Mouse (Mus musculus): ENCODE measurements around the gene Duox1. TPM values are rescaled to one million over a fixed set of nuclear protein-coding genes. Genes with fewer than 3 reads are reported as not detected.
A peak's percentile ranks its signal among the peaks of the same experiment; 100 is the strongest.
"Not testable (repeated sequence)": the region's sequence is repeated elsewhere in the genome, so short reads cannot be mapped to it uniquely, and the experiment has no call there.

Gene Duox1
- polyA plus RNA-seq, 1 experiment from 2014 or later = not detected

DNA sequence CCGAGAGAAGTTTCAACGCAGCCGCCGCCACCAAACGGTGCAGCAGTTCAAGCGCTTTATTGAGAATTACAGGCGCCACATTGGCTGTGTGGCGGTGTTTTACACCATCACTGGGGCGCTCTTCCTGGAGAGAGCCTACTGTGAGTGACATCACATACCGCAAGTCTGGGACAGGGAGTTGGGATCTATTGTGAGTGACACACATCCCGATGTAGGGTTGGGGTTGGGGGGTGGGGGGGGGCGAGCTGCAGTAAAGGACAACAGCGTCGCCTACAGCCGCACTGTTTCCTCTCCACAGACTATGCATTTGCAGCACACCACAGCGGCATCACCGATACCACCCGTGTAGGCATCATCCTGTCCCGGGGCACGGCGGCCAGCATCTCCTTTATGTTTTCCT lies 21.8 kb downstream of the Duox1 start:
- WGBS = 68% methylated on average over 21 of the region's 21 CpGs
- Histone ChIP-seq H3K9ac (ENCODE audit: low read depth, low read length) (no peak overlapping the region), H3K27ac (no peak overlapping the region), H3K27me3 (ENCODE audit: insufficient read depth, low read length) (no peaks in the 10 kb centered on the region), H3K36me3 (ENCODE audit: insufficient read depth, low read length) (no peaks in the 10 kb centered on the region), H3K4me2 (ENCODE audit: low read length) (0 out of 2 replicates have a peak overlapping the region, but pooled peaks have one; percentile 1), H3K4me3 (replicated peaks; ENCODE audit: low read depth, low read length) (no peak overlapping the region), H3K9me3 (replicated peaks; ENCODE audit: low read length) (no peaks in the 10 kb centered on the region), H3K4me1 (replicated peaks; ENCODE audit: insufficient read depth, low read length) (no peaks in the 10 kb centered on the region)
- ATAC-seq (replicated peaks; ENCODE audit: low FRiP score, low read depth) = no peak
- DNase-seq (ENCODE audit: low spot score) = no peak
- TF ChIP-seq CTCF (IDR thresholded peaks at IDR 0.05; ENCODE audit: low read depth) = no peak

DNA sequence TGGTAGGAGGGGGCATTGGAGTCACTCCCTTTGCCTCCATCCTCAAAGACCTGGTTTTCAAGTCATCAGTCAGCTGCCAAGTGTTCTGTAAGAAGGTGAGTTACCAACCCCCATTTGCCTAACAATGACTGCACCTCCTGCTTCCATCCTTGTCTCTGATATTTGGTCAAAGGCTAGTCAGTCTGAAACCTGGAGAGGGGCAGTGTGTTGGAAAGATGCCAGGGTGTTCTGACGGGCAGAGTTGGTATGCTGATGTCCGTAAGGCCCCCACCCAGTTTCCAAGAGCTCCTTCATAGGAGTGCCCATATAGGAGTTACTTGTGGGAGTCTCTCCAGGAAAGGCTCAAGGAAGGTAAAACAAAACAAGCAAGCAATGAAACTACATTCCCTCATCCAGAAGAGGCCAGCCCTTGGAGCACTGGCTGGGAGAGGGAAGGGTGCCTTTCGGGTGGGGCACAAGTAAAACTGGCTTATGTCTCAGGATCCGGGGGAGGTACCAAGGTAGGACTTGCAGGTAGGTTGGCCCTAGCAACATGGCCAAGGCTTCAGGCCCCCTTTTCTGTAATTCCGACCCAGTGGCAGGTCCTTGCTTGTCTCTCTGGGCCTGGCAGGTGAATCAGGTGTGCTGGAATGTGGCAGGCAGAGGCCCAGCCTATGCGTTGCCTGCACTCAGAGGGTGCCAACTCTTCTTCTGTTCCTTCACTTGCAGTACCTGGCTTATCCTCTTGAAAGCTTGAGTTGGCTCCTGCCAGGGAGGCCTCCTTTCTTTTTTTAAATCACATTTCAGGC lies 29.8 kb downstream of the Duox1 start:
- Histone ChIP-seq H3K27ac (no peak overlapping the region), H3K9me3 (replicated peaks; ENCODE audit: low read length) (no peaks in the 10 kb centered on the region), H3K36me3 (ENCODE audit: insufficient read depth, low read length) (no peaks in the 10 kb centered on the region), H3K9ac (ENCODE audit: low read depth, low read length) (no peak overlapping the region), H3K4me3 (replicated peaks; ENCODE audit: low read depth, low read length) (no peak overlapping the region), H3K4me2 (ENCODE audit: low read length) (no peak overlapping the region), H3K27me3 (ENCODE audit: insufficient read depth, low read length) (no peaks in the 10 kb centered on the region), H3K4me1 (replicated peaks; ENCODE audit: insufficient read depth, low read length) (peaks cover 4% of the 10 kb centered on the region; the same call in 1 of the 2 replicates)
- no peak for ATAC-seq (replicated peaks; ENCODE audit: low FRiP score, low read depth)
- WGBS = 76% methylated on average over 6 of the region's 6 CpGs
- TF ChIP-seq CTCF (IDR thresholded peaks at IDR 0.05; ENCODE audit: low read depth) = no peak
- DNase-seq (ENCODE audit: low spot score) = no peak

DNA sequence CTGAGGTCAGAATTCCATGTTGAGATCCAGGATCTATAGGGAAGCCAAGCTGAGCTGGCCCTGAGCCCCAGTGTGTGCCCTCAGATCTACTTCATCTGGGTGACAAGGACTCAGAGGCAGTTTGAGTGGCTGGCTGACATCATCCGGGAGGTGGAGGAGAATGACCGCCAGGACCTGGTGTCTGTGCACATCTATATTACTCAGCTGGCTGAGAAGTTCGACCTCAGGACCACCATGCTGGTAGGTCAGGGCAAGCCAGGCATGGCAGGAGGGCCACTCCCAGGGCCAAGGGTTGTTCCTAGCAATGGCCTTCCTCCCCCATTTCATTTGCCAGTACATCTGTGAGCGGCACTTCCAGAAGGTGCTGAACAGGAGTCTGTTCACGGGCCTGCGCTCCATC lies 30.7 kb downstream of the Duox1 start:
- H3K9ac ChIP-seq (ENCODE audit: low read depth, low read length) = not testable (repeated sequence)
- 84% methylated on average over 6 of the region's 6 CpGs for WGBS

DNA sequence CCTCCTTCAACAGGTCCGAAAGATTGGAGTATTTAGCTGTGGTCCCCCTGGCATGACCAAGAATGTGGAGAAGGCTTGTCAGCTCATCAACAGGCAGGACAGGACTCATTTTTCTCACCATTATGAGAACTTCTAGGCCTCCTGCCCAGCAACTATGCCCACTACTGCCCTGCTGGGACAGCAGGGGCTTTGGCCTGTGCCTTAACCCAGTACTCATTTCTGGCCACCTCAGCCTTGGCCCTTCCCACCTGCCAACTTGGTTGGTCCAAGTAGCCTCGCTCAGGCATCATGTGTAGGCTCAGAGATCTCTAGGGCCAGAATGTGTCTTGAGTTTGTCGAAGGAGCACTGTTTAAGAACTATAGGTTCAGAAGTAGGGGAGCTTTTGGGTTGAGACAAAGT lies 31.8 kb downstream of the Duox1 start:
- H3K4me2 ChIP-seq (ENCODE audit: low read length) = no peak overlapping the region
- no peak overlapping the region for H3K9ac ChIP-seq (ENCODE audit: low read depth, low read length)
- H3K27me3 ChIP-seq (ENCODE audit: insufficient read depth, low read length) = no peaks in the 10 kb centered on the region
- H3K27ac ChIP-seq = no peak overlapping the region
- DNase-seq (ENCODE audit: low spot score) (no peak), ATAC-seq (replicated peaks; ENCODE audit: low FRiP score, low read depth) (no peak)
- no peaks in the 10 kb centered on the region for H3K9me3 ChIP-seq (replicated peaks; ENCODE audit: low read length)
- 94% methylated on average over 3 of the region's 3 CpGs for WGBS
- no peak overlapping the region for H3K4me3 ChIP-seq (replicated peaks; ENCODE audit: low read depth, low read length)
- H3K4me1 ChIP-seq (replicated peaks; ENCODE audit: insufficient read depth, low read length) = peaks cover 4% of the 10 kb centered on the region; the same call in 1 of the 2 replicates
- TF ChIP-seq CTCF (IDR thresholded peaks at IDR 0.05; ENCODE audit: low read depth) = no peak
- no peaks in the 10 kb centered on the region for H3K36me3 ChIP-seq (ENCODE audit: insufficient read depth, low read length)

More for the DNA sequence above, 30.7 kb downstream of the Duox1 start:
- H3K27ac ChIP-seq; H3K4me2 ChIP-seq (ENCODE audit: low read length); DNase-seq (ENCODE audit: low spot score); ATAC-seq (replicated peaks; ENCODE audit: low FRiP score, low read depth); H3K27me3 ChIP-seq (ENCODE audit: insufficient read depth, low read length); H3K9me3 ChIP-seq (replicated peaks; ENCODE audit: low read length); H3K36me3 ChIP-seq (ENCODE audit: insufficient read depth, low read length); H3K4me3 ChIP-seq (replicated peaks; ENCODE audit: low read depth, low read length); H3K4me1 ChIP-seq (replicated peaks; ENCODE audit: insufficient read depth, low read length): not testable (repeated sequence)

DNA sequence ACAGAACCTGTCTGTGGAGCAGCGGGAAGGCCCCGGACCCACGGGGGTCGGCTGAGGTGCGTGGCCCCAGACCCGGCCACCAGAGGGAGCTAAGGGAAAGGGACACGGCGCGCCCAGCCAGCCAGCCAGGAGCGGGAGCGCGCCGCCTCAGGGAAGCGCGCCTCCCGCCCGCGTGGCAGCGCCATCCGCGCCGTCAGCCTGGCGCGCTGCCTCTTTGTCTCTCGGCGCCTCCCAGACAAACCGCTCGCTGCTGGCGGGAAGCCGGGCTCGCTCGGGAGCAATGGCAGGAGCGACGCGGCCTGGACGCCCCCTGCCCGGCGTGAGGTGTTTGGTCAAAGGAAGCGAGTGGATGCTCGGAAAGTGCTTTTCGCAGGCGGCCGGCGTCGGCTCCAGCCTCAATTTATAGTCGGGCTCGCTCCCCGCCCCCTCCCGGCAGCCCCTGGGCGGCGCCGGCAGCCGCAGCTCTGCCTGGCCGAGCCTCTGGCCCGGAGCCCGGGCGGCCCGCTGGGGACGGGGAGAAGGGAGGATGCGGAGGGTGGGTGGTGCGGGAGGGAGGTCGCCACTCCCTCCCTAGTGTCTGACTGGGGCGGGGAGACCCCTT lies 33.2 kb downstream of the Duox1 start:
- no peaks in the 10 kb centered on the region for H3K9me3 ChIP-seq (replicated peaks; ENCODE audit: low read length)
- H3K4me2 ChIP-seq (ENCODE audit: low read length) = peak overlapping the region; percentile 61
- peak overlapping the region; percentile 52 for H3K4me3 ChIP-seq (replicated peaks; ENCODE audit: low read depth, low read length)
- H3K36me3 ChIP-seq (ENCODE audit: insufficient read depth, low read length) = no peaks in the 10 kb centered on the region
- H3K27me3 ChIP-seq (ENCODE audit: insufficient read depth, low read length) = no peaks in the 10 kb centered on the region
- TF ChIP-seq CTCF (IDR thresholded peaks at IDR 0.05; ENCODE audit: low read depth) = peak; percentile 78
- ATAC-seq (replicated peaks; ENCODE audit: low FRiP score, low read depth) = peak; percentile 87
- H3K9ac ChIP-seq (ENCODE audit: low read depth, low read length) = peak overlapping the region; percentile 75
- H3K27ac ChIP-seq = peak overlapping the region; percentile 90
- DNase-seq (ENCODE audit: low spot score) = peak; percentile 87
- under 1% methylated on average over 48 of the region's 63 CpGs for WGBS
- peaks cover 4% of the 10 kb centered on the region; the same call in 1 of the 2 replicates for H3K4me1 ChIP-seq (replicated peaks; ENCODE audit: insufficient read depth, low read length)

DNA sequence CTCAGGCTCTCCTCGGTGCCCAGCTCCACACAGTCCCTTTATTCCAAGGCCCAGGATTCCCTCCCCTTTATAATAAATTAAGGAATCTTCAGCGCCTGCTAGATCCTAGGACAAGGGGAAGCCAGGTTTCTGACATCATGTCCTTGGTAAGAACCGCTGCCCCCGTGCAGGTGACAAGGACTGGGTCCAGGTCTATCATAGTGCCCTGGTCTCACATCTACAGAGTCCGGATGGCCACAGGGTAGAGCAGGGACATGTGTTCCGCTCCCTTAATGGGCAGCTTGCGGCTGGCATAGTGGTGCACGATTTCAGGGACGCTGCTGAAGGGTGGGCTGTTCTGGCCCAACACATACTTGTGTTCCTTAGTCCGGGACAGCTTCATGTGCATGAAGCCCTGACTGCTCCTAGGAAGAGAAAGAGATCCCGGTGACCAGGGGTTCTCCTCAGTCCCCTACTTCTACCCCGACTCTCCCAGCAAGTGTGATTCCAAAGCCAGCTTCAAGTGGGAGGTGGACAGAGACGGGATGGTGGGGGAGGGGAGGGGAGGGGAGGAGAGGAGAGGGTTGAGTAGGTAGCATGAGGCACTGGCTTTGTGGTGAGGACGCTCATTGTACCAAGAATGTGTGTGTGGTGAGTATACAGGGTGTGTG lies 33.8 kb downstream of the Duox1 start:
- Histone ChIP-seq H3K4me3 (replicated peaks; ENCODE audit: low read depth, low read length) (peak overlapping the region; percentile 52), H3K27me3 (ENCODE audit: insufficient read depth, low read length) (no peaks in the 10 kb centered on the region), H3K36me3 (ENCODE audit: insufficient read depth, low read length) (no peaks in the 10 kb centered on the region), H3K9ac (ENCODE audit: low read depth, low read length) (peak overlapping the region; percentile 75), H3K4me2 (ENCODE audit: low read length) (peak overlapping the region; percentile 61), H3K4me1 (replicated peaks; ENCODE audit: insufficient read depth, low read length) (peaks cover 4% of the 10 kb centered on the region; the same call in 1 of the 2 replicates), H3K27ac (peak overlapping the region; percentile 90), H3K9me3 (replicated peaks; ENCODE audit: low read length) (no peaks in the 10 kb centered on the region)
- ATAC-seq (replicated peaks; ENCODE audit: low FRiP score, low read depth) (peak; percentile 67), DNase-seq (ENCODE audit: low spot score) (no peak)
- WGBS = 12% methylated on average over 14 of the region's 14 CpGs
- TF ChIP-seq CTCF (IDR thresholded peaks at IDR 0.05; ENCODE audit: low read depth) = no peak

Measured in kidney, postnatal 0 days (tissue).